In the genomic region with DNA sequence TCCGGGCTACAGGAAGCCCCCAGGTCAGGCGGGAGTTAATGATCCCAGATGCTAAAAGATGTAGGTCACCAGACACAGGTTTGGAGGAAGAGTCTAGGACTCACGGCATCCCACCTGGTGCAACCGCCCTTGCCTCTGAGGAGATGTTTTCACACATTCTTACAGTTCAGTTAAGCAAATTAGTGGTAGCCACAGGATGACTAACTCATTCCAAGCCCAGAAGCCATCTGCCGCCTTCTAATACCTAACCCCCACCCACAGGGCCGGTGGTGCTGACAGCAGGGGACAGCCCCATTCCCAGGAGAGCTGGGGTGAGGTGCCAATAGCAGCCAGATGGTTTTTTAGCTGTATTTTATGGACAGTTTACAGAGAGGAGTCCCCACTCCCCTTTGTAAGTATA, we compare ENCODE assay signal across 10 mouse cellular contexts. TPM values are rescaled to one million over a fixed set of nuclear protein-coding genes. Genes with fewer than 3 reads are reported as not detected.
DNase-seq lines count a peak whose midpoint lies in the region; ATAC-seq lines count a peak whose summit lies in the region.
"Had no signal": no experiment of that assay in that cellular context is flagged by ENCODE, and none has a peak within 500 bp of the region (broad histone marks: within the 10 kb centered on the region; RNA-seq: fewer than 3 reads in every experiment).

No protein-coding gene starts in this region.

- WGBS in embryonic facial prominence, embryonic 10.5 days: 56% methylated on average over 6 of the region's 6 CpGs
- 69% methylated on average over 6 of the region's 6 CpGs for WGBS in forebrain, embryonic 16.5 days
- 39% methylated on average over 6 of the region's 6 CpGs for WGBS in limb, embryonic 10.5 days

- no peak overlapping the region for H3K4me2 ChIP-seq in forebrain, embryonic 16.5 days (ENCODE audit: low read length)

- no peak overlapping the region for H3K9ac ChIP-seq in forebrain, embryonic 16.5 days (replicated peaks; ENCODE audit: low read depth, low read length)
- H3K9ac ChIP-seq: limb, embryonic 15.5 days had no signal

- DNase-seq in cerebellum, adult 9-11 months: peak; percentile 50
- no peak for DNase-seq in embryonic facial prominence, embryonic 10.5 days (ENCODE audit: low spot score)
- DNase-seq in spleen, postnatal 4 days (ENCODE audit: low spot score in 2 of 2): peak; percentile 67 to 79
- DNase-seq in limb, embryonic 10.5 days (ENCODE audit: low spot score): no peak

- H3K9me3 ChIP-seq in megakaryocyte, embryonic 14.5 days: no peaks in the 10 kb centered on the region
- no peaks in the 10 kb centered on the region for H3K9me3 ChIP-seq in embryonic facial prominence, embryonic 10.5 days
- H3K9me3 ChIP-seq in forebrain, embryonic 16.5 days (ENCODE audit: control insufficient read depth, low read length): no peaks in the 10 kb centered on the region
- no peaks in the 10 kb centered on the region for H3K9me3 ChIP-seq in limb, embryonic 10.5 days (replicated peaks)
- H3K9me3 ChIP-seq: limb, embryonic 15.5 days had no signal

- H3K36me3 ChIP-seq in megakaryocyte, embryonic 14.5 days (replicated peaks; ENCODE audit: low read length): peaks cover 77% of the 10 kb centered on the region
- no peaks in the 10 kb centered on the region for H3K36me3 ChIP-seq in embryonic facial prominence, embryonic 10.5 days (replicated peaks)
- no peaks in the 10 kb centered on the region for H3K36me3 ChIP-seq in forebrain, embryonic 16.5 days (ENCODE audit: control insufficient read depth, insufficient read depth)
- no peaks in the 10 kb centered on the region for H3K36me3 ChIP-seq in limb, embryonic 10.5 days
- H3K36me3 ChIP-seq: limb, embryonic 15.5 days had no signal

- H3K4me1 ChIP-seq in megakaryocyte, embryonic 14.5 days: peaks cover 76% of the 10 kb centered on the region
- peaks cover 88% of the 10 kb centered on the region for H3K4me1 ChIP-seq in embryonic facial prominence, embryonic 10.5 days
- peaks cover 26% of the 10 kb centered on the region for H3K4me1 ChIP-seq in forebrain, embryonic 16.5 days (replicated peaks; ENCODE audit: control insufficient read depth, insufficient read depth, low read length)
- H3K4me1 ChIP-seq in limb, embryonic 10.5 days: peaks cover 51% of the 10 kb centered on the region

- H3K27me3 ChIP-seq in megakaryocyte, embryonic 14.5 days (replicated peaks): no peaks in the 10 kb centered on the region
- H3K27me3 ChIP-seq in embryonic facial prominence, embryonic 10.5 days (replicated peaks; ENCODE audit: low read depth, poor library complexity, severe bottlenecking): peaks cover 75% of the 10 kb centered on the region
- H3K27me3 ChIP-seq in forebrain, embryonic 16.5 days (replicated peaks; ENCODE audit: control insufficient read depth, insufficient read depth, low read length): peaks cover 9% of the 10 kb centered on the region
- H3K27me3 ChIP-seq in limb, embryonic 10.5 days (ENCODE audit: low read depth, poor library complexity, severe bottlenecking): peaks cover 53% of the 10 kb centered on the region

- ATAC-seq in cerebellum, adult (ENCODE audit: insufficient number of reproducible peaks, low FRiP score, low TSS enrichment): no peak
- no peak for ATAC-seq in megakaryocyte, adult 5-6 weeks (ENCODE audit: poor library complexity, severe bottlenecking)
- ATAC-seq in forebrain, embryonic 16.5 days: no peak
- ATAC-seq: hindbrain, embryonic 16.5 days had no signal

- H3K27ac ChIP-seq in embryonic facial prominence, embryonic 10.5 days (replicated peaks): 0 out of 2 replicates have a peak overlapping the region, but pooled peaks have one; percentile 44
- no peak overlapping the region for H3K27ac ChIP-seq in forebrain, embryonic 16.5 days (ENCODE audit: low read length)
- no peak overlapping the region for H3K27ac ChIP-seq in limb, embryonic 10.5 days
- H3K27ac ChIP-seq: limb, embryonic 15.5 days had no signal

- peak overlapping the region; percentile 98 for H3K4me3 ChIP-seq in megakaryocyte, embryonic 14.5 days (replicated peaks)
- H3K4me3 ChIP-seq in embryonic facial prominence, embryonic 10.5 days: 0 out of 2 replicates have a peak overlapping the region, but pooled peaks have one; percentile 78
- no peak overlapping the region for H3K4me3 ChIP-seq in forebrain, embryonic 16.5 days (replicated peaks; ENCODE audit: low read length)
- H3K4me3 ChIP-seq in limb, embryonic 10.5 days: no peak overlapping the region

RNA-seq across cellular contexts. Expression of gene Zfpm1, which starts 3.8 kb away (rescaled TPM):
- polyA plus RNA-seq in megakaryocyte, embryonic 14.5 days (2012; ENCODE audit: insufficient read depth, low replicate concordance): 1,238 and 3,030 TPM in 2 replicates
- total RNA-seq in megakaryocyte, adult 5-6 weeks (2015): 4.3 and 4.5 TPM in 2 replicates
- total RNA-seq in megakaryocyte, adult 5-6 weeks (2017): 4.8 and 5.6 TPM in 2 replicates
- polyA plus RNA-seq in embryonic facial prominence, embryonic 10.5 days (2016; fragmentation: Nextera tagmentation; extraction: Ambion mirVana): 1.5 and 2.0 TPM in 2 replicates
- 0.41 and 0.65 TPM in 2 replicates for polyA plus RNA-seq in forebrain, embryonic 16.5 days (2015; fragmentation: Nextera tagmentation; extraction: Ambion mirVana)
- 1.3 and 1.5 TPM in 2 replicates for polyA plus RNA-seq in limb, embryonic 10.5 days (2016; fragmentation: Nextera tagmentation; extraction: Ambion mirVana)

Comparison
In these comparisons a context has a peak if more than half of its experiments do, and no peak if none do; other contexts are left out.
1. DNase-seq: peak in cerebellum, adult 9-11 months (single experiment) and spleen, postnatal 4 days (2 of 2); none in embryonic facial prominence, embryonic 10.5 days (single experiment) and limb, embryonic 10.5 days (single experiment).
2. H3K4me3 ChIP-seq: peak in megakaryocyte, embryonic 14.5 days (single experiment) and embryonic facial prominence, embryonic 10.5 days (single experiment); none in forebrain, embryonic 16.5 days (single experiment) and limb, embryonic 10.5 days (single experiment).
3. RNA of gene Zfpm1, which starts 3.8 kb away (polyA plus RNA-seq): 1,238 to 3,030 TPM in megakaryocyte, embryonic 14.5 days; 1.5 to 2.0 TPM in embryonic facial prominence, embryonic 10.5 days, 1.3 to 1.5 TPM in limb, embryonic 10.5 days and 0.41 to 0.65 TPM in forebrain, embryonic 16.5 days; every median in the first group is over 100 times any median in the second.